Mouse (Mus musculus): ENCODE results near the gene Rbks.

- no peak for TF ChIP-seq POU5F1 (IDR thresholded peaks at IDR 0.05; ENCODE audit: borderline replicate concordance, low read length)
- TF ChIP-seq CTCF (conservative IDR thresholded peaks at IDR 0.05; ENCODE audit: low read length) = no peak
- no peak for TF ChIP-seq NANOG (IDR thresholded peaks at IDR 0.05; ENCODE audit: borderline replicate concordance, low read length)
Observed at GRCm38 (mm10) chr5:31644847-31645246, 52.6 kb downstream of the Rbks start.

All from E14TG2a.4 (cell line).